Mouse (Mus musculus) ES-E14 (cell line): Measurements from ENCODE around the gene F5. TPM values are rescaled to one million over a fixed set of nuclear protein-coding genes. Genes with fewer than 3 reads are reported as not detected.

ENCODE experiments used
- DNase-seq: peaks from one replicate; pipeline ENCODE4 v3.0.0-alpha.2; 2013; ENCODE audit warnings: low read depth, low spot score
- H3K27ac ChIP-seq: 2 replicates; pipeline ENCODE4 v1.5.1; 2012; ENCODE audit warnings: low read depth, mild to moderate bottlenecking, low read length, moderate library complexity, mixed read lengths; ENCODE audit not compliant: poor library complexity, insufficient read depth, severe bottlenecking
- H3K36me3 ChIP-seq: 2 replicates; pipeline ENCODE4 v1.6.1; 2012; ENCODE audit warnings: mild to moderate bottlenecking, low read length, moderate library complexity, mixed read lengths; ENCODE audit not compliant: control insufficient read depth, poor library complexity, insufficient read depth, severe bottlenecking
- H3K4me1 ChIP-seq, 2 experiments: fragments of 150-350 bp in 1 of 2; sonication (generic) in 1 of 2; 2 replicates each; pipeline ENCODE4 v1.6.1; 2012; ENCODE audit warnings: low read length in 2 of 2, mild to moderate bottlenecking in 1 of 2, mixed read lengths in 1 of 2; ENCODE audit not compliant: control insufficient read depth in 2 of 2, insufficient read depth in 2 of 2, poor library complexity in 1 of 2
- H3K4me3 ChIP-seq, 2 experiments: fragments of 150-350 bp in 1 of 2; sonication (generic) in 1 of 2; 2 replicates each; pipeline ENCODE4 v1.5.1; 2012; ENCODE audit warnings: low read length in 2 of 2, low read depth in 1 of 2, mild to moderate bottlenecking in 1 of 2, mixed read lengths in 1 of 2; ENCODE audit not compliant: insufficient read depth in 1 of 2, poor library complexity in 1 of 2, severe bottlenecking in 1 of 2
- H3K9ac ChIP-seq: 2 replicates; pipeline ENCODE4 v1.6.1; 2012; ENCODE audit warnings: low read depth, mild to moderate bottlenecking, low read length, mixed read lengths; ENCODE audit not compliant: poor library complexity, insufficient read depth, severe bottlenecking
- H3K9me3 ChIP-seq: fragments of 150-350 bp; sonication (generic); 2 replicates; pipeline ENCODE4 v1.6.1; 2012; ENCODE audit warnings: low read depth, mild to moderate bottlenecking, low read length; ENCODE audit not compliant: control insufficient read depth, insufficient read depth
- CHD2 ChIP-seq: IDR thresholded peaks from 2 replicates; pipeline ENCODE4 v1.6.1; 2014; ENCODE audit warnings: mild to moderate bottlenecking, low read depth, low read length, inconsistent platforms
- HCFC1 ChIP-seq: IDR thresholded peaks from 2 replicates; pipeline ENCODE4 v1.6.1; 2012; ENCODE audit warnings: low read length, inconsistent platforms, borderline replicate concordance; ENCODE audit not compliant: insufficient read depth
- MAFK ChIP-seq: IDR thresholded peaks from 2 replicates; pipeline ENCODE4 v1.6.1; 2014; ENCODE audit warnings: mild to moderate bottlenecking, low read depth, low read length, inconsistent platforms; ENCODE audit not compliant: insufficient read depth
- ZC3H11A ChIP-seq: IDR thresholded peaks from 2 replicates; pipeline ENCODE4 v1.6.1; 2012; ENCODE audit warnings: low read depth, mild to moderate bottlenecking, inconsistent platforms, low read length, borderline replicate concordance
- ZNF384 ChIP-seq: IDR thresholded peaks from 2 replicates; pipeline ENCODE4 v1.6.1; 2012; ENCODE audit warnings: low read depth, low read length, inconsistent platforms
- in situ Hi-C, 2 experiments: fragments of 600-800 bp; cut with MboI; formaldehyde crosslinking; loops; one replicate each; pipeline ENCODE4 v1.15.1; 2025; ENCODE audit warnings: low sequenced_read_pairs in 2 of 2, inconsistent platforms in 1 of 2; ENCODE audit not compliant: unreplicated experiment in 2 of 2
- total RNA-seq: library from RNA; depleted of rRNA; stranded (reverse); fragments of 300-350 nt; gene quantifications from 2 replicates; pipeline ENCODE4 v1.2.3, GENCODE M21; 2012

F5 gene
- total RNA-seq, 1 experiment, result 0.76 TPM

- no peak for DNase-seq
- no peaks in the 10 kb centered on the region for H3K9me3 ChIP-seq
- no peaks in the 10 kb centered on the region for H3K36me3 ChIP-seq
- no peak overlapping the region for H3K27ac ChIP-seq
- TF ChIP-seq CHD2 (no peak), ZNF384 (no peak), MAFK (no peak), ZC3H11A (no peak), HCFC1 (no peak)
- in situ Hi-C loops, result no loop called here
- H3K4me3 ChIP-seq, result peak overlapping the region in 1 of 2 experiments; percentile 89; a peak in 3 of 4 replicates
- H3K4me1 ChIP-seq, result peaks cover 0 to 4% of the 10 kb centered on the region in 2 experiments; a peak in 2 of 4 replicates
- H3K9ac ChIP-seq, result peak overlapping the region; percentile 92
These were observed 95.8 kb downstream of the F5 start for GRCm38 (mm10) chr1:164247442-164247841.

GRCm38 (mm10) chr1:164247971-164248370 is 96.3 kb downstream of the F5 start:
- peak overlapping the region; percentile 89 to 92 for H3K4me3 ChIP-seq
- in situ Hi-C loops, result no loop called here
- no peak overlapping the region for H3K27ac ChIP-seq
- H3K9me3 ChIP-seq, result no peaks in the 10 kb centered on the region
- H3K36me3 ChIP-seq, result no peaks in the 10 kb centered on the region
- peaks cover 0 to 4% of the 10 kb centered on the region in 2 experiments; a peak in 2 of 4 replicates for H3K4me1 ChIP-seq
- peak overlapping the region; percentile 92 for H3K9ac ChIP-seq
- no peak for DNase-seq
- TF ChIP-seq ZNF384, result no peak
- no peak for TF ChIP-seq ZC3H11A
- no peak for TF ChIP-seq HCFC1
- TF ChIP-seq CHD2, result no peak
- no peak for TF ChIP-seq MAFK

- Histone ChIP-seq H3K36me3 (no peaks in the 10 kb centered on the region), H3K4me3 (peak within 1 kb of the TSS; percentile 89 to 94), H3K27ac (peak within 1 kb of the TSS; percentile 31; the same call in 1 of the 2 replicates), H3K9ac (peak within 1 kb of the TSS; percentile 93), H3K9me3 (no peaks in the 10 kb centered on the region), H3K4me1 (peaks cover 0 to 4% of the 10 kb centered on the region in 2 experiments; a peak in 2 of 4 replicates)
- DNase-seq, result peak; percentile 93
- TF ChIP-seq MAFK (no peak), CHD2 (no peak), ZNF384 (no peak), ZC3H11A (no peak)
- in situ Hi-C loops, result no loop called here
These were observed 97.1 kb downstream of the F5 start, which contains the start of gene Slc19a2 for GRCm38 (mm10) chr1:164248465-164249331. Gene Slc19a2 (plus strand): TSS chr1:164249046.

- Histone ChIP-seq H3K27ac (peak overlapping the region; percentile 31; the same call in 1 of the 2 replicates), H3K4me1 (peaks cover 0 to 4% of the 10 kb centered on the region in 2 experiments; a peak in 2 of 4 replicates), H3K4me3 (peak overlapping the region; percentile 86 to 94), H3K36me3 (no peaks in the 10 kb centered on the region), H3K9me3 (no peaks in the 10 kb centered on the region), H3K9ac (peak overlapping the region; percentile 93)
- DNase-seq, result no peak
- in situ Hi-C loops, result no loop called here
- no peak for TF ChIP-seq ZC3H11A
- TF ChIP-seq CHD2, result no peak
- 0 out of 2 replicates have a peak, but pooled peaks have one; percentile 54 for TF ChIP-seq HCFC1
- no peak for TF ChIP-seq MAFK
- no peak for TF ChIP-seq ZNF384
These were observed 97.7 kb downstream of the F5 start for GRCm38 (mm10) chr1:164249332-164249711.
